Mouse (Mus musculus) kidney, postnatal 0 days (tissue): ENCODE results near the gene 3110009E18Rik. TPM values are rescaled to one million over a fixed set of nuclear protein-coding genes. Genes with fewer than 3 reads are reported as not detected.

ENCODE experiments used
- ATAC-seq: fragments of 200-750 bp; cut with Nextera tagmentation; replicated peaks from 2 replicates; pipeline ENCODE4 v1.8.0; 2017; ENCODE audit warnings: low read depth, moderate number of reproducible peaks, moderate TSS enrichment, moderate library complexity; ENCODE audit not compliant: low FRiP score
- DNase-seq: peaks from one replicate; pipeline ENCODE4 v3.0.0-alpha.2; 2016; ENCODE audit warnings: low spot score
- H3K27ac ChIP-seq: fragments of 300-500 bp; sonication (generic); 2 replicates; pipeline ENCODE4 v1.5.1; 2014; ENCODE audit warnings: mild to moderate bottlenecking
- H3K27me3 ChIP-seq: fragments of 300-500 bp; sonication (generic); 2 replicates; pipeline ENCODE4 v1.6.1; 2014; ENCODE audit warnings: low read length, mixed read lengths; ENCODE audit not compliant: insufficient read depth
- H3K36me3 ChIP-seq: fragments of 300-500 bp; sonication (generic); 2 replicates; pipeline ENCODE4 v1.6.1; 2014; ENCODE audit warnings: low read length, mixed read lengths; ENCODE audit not compliant: insufficient read depth
- H3K4me1 ChIP-seq: fragments of 300-500 bp; sonication (generic); replicated peaks from 2 replicates; pipeline ENCODE4 v1.6.1; 2014; ENCODE audit warnings: antibody characterized with exemption, low read length, mixed read lengths; ENCODE audit not compliant: insufficient read depth
- H3K4me2 ChIP-seq: fragments of 300-500 bp; sonication (generic); 2 replicates; pipeline ENCODE4 v1.6.1; 2014; ENCODE audit warnings: mild to moderate bottlenecking, low read length, moderate library complexity, mixed read lengths
- H3K4me3 ChIP-seq: fragments of 300-500 bp; sonication (generic); replicated peaks from 2 replicates; pipeline ENCODE4 v1.5.1; 2014; ENCODE audit warnings: low read depth, low read length
- H3K9ac ChIP-seq: fragments of 300-500 bp; sonication (generic); 2 replicates; pipeline ENCODE4 v1.6.1; 2014; ENCODE audit warnings: low read depth, low read length
- H3K9me3 ChIP-seq: fragments of 300-500 bp; sonication (generic); replicated peaks from 2 replicates; pipeline ENCODE4 v1.6.1; 2016; ENCODE audit warnings: low read length, inconsistent platforms, mixed read lengths
- CTCF ChIP-seq: IDR thresholded peaks from 2 replicates; pipeline ENCODE4 v1.5.1; 2016; ENCODE audit warnings: antibody characterized with exemption, low read depth, mild to moderate bottlenecking, moderate library complexity
- WGBS: fragments of 180-500 bp; shearing (Covaris S2); extraction: QIAGEN DNeasy Blood & Tissue Kit; methylation state at CpG from one replicate; pipeline ENCODE4 v1.1.7; 2014; 5-methylcytosine and 5-hydroxymethylcytosine counted together
- polyA plus RNA-seq: library from polyadenylated mRNA; unstranded; fragments of >200 nt; fragmentation: Nextera tagmentation; extraction: Ambion mirVana; gene quantifications from 2 replicates; pipeline ENCODE4 v1.2.1, GENCODE M21; 2015

The 3110009E18Rik gene
- polyA plus RNA-seq, 1 experiment from 2014 or later, result 19.3 TPM

GRCm38 (mm10) chr1:120138923-120139540 is 18.0 kb downstream of the 3110009E18Rik start:
- no peaks in the 10 kb centered on the region for H3K36me3 ChIP-seq
- 0 out of 2 replicates have a peak, but pooled peaks cover 4% of the 10 kb centered on the region for H3K4me1 ChIP-seq
- H3K4me3 ChIP-seq, result no peak overlapping the region
- H3K9me3 ChIP-seq, result no peaks in the 10 kb centered on the region
- WGBS, result 50% methylated on average over 7 of the region's 7 CpGs
- DNase-seq (no peak), ATAC-seq (no peak)
- no peak overlapping the region for H3K27ac ChIP-seq
- no peak for TF ChIP-seq CTCF
- H3K9ac ChIP-seq, result no peak overlapping the region
- no peak overlapping the region for H3K4me2 ChIP-seq
- no peaks in the 10 kb centered on the region for H3K27me3 ChIP-seq

DNA sequence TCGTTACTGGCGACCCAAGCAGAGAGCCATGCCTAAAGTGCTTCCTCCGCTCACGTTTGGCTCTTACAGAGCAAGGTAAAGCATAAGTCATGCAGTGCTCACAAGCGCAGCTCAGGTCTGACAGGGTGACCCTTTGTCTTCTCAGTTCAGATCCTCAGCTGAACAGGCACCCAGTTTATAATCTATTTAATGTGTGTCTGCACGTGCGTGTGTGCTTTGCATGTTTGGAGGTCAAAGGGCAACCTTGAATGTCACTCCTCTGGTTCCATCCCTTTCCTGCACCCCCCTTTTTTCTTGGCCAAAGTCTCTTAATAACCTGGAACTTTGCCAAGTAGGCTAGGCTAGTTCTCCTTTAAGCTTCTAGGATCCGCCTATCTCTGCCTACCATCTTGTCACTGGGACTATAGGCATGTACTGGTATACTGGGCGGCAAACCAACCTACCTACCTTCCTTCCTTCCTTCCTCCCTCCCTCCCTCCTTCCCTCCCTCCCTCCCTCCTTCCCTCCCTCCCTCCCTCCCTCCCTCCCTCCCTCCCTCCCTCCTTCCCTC is 19.2 kb downstream of the 3110009E18Rik start:
- peak; percentile 72 for ATAC-seq
- no peak for DNase-seq
- Histone ChIP-seq H3K4me3 (no peak overlapping the region), H3K27ac (no peak overlapping the region), H3K36me3 (no peaks in the 10 kb centered on the region), H3K27me3 (no peaks in the 10 kb centered on the region), H3K9me3 (no peaks in the 10 kb centered on the region), H3K9ac (no peak overlapping the region), H3K4me2 (no peak overlapping the region), H3K4me1 (0 out of 2 replicates have a peak, but pooled peaks cover 4% of the 10 kb centered on the region)
- WGBS, result 71% methylated on average over 9 of the region's 9 CpGs
- TF ChIP-seq CTCF, result no peak

DNA sequence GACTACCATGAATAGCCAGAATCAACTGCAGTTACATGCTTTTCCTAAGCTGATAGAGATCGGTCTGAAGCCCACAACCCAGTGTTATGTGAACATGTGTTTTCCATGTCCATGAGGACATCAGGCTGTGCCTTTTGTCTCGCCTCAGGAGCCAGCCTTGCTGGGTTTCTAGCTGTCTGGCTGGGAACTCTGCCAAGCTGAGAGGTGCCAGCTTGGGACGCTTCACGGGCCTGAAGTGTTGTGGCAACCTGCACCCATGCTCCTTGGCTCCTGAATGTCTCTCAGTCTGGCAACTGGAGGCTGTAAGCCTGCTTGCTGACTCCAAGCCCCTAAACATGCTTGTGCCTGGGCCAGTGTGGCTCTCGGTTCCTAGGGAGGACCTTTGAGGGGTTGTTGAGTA is 21.6 kb downstream of the 3110009E18Rik start:
- ATAC-seq (no peak), DNase-seq (no peak)
- Histone ChIP-seq H3K9me3 (no peaks in the 10 kb centered on the region), H3K4me3 (no peak overlapping the region), H3K4me1 (0 out of 2 replicates have a peak, but pooled peaks cover 4% of the 10 kb centered on the region), H3K9ac (no peak overlapping the region), H3K4me2 (no peak overlapping the region), H3K27me3 (no peaks in the 10 kb centered on the region), H3K27ac (no peak overlapping the region), H3K36me3 (no peaks in the 10 kb centered on the region)
- no peak for TF ChIP-seq CTCF
- WGBS, result 67% methylated on average over 5 of the region's 5 CpGs

GRCm38 (mm10) chr1:120145527-120146216 is 24.7 kb downstream of the 3110009E18Rik start:
- TF ChIP-seq CTCF, result no peak
- 79% methylated on average over 8 of the region's 8 CpGs for WGBS

GRCm38 (mm10) chr1:120146994-120147393 is 26.0 kb downstream of the 3110009E18Rik start:
- peak; percentile 50 for DNase-seq
- H3K4me3 ChIP-seq, result no peak overlapping the region
- no peaks in the 10 kb centered on the region for H3K9me3 ChIP-seq
- H3K4me2 ChIP-seq, result no peak overlapping the region
- H3K27me3 ChIP-seq, result no peaks in the 10 kb centered on the region
- no peaks in the 10 kb centered on the region for H3K36me3 ChIP-seq
- TF ChIP-seq CTCF, result peak; percentile 64
- H3K27ac ChIP-seq, result no peak overlapping the region
- no peak overlapping the region for H3K9ac ChIP-seq
- no peak for ATAC-seq
- H3K4me1 ChIP-seq, result 0 out of 2 replicates have a peak, but pooled peaks cover 4% of the 10 kb centered on the region

More at GRCm38 (mm10) chr1:120145527-120146216, 24.7 kb downstream of the 3110009E18Rik start:
- no peaks in the 10 kb centered on the region for H3K9me3 ChIP-seq
- H3K27ac ChIP-seq, result no peak overlapping the region
- H3K9ac ChIP-seq, result no peak overlapping the region
- ATAC-seq (no peak), DNase-seq (no peak)
- H3K4me1 ChIP-seq, result 0 out of 2 replicates have a peak, but pooled peaks cover 4% of the 10 kb centered on the region
- no peak overlapping the region for H3K4me2 ChIP-seq
- no peaks in the 10 kb centered on the region for H3K36me3 ChIP-seq
- H3K4me3 ChIP-seq, result no peak overlapping the region
- no peaks in the 10 kb centered on the region for H3K27me3 ChIP-seq

DNA sequence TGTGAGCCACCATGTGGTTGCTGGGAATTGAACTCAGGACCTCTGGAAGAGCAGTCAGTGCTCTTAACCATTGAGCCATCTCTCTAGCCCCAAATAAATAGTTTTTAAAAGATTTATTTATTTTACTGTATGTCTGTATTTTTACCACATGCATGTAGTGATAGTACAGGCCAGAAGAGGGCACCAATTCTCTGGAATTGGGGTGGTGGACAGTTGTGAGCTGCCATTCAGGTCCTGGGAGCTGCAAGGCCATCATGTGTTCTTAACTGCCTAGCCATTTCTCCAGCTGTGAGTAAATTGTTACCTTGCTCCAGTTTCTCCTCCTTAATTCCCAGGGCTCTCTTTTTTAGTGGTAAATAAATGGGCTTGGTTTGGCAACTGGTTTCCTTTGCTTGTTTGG is 33.2 kb downstream of the 3110009E18Rik start:
- DNase-seq (peak; percentile 66), ATAC-seq (no peak; the same call in 1 of the 2 replicates)
- Histone ChIP-seq H3K4me3 (no peak overlapping the region), H3K27me3 (no peaks in the 10 kb centered on the region), H3K27ac (no peak overlapping the region), H3K36me3 (no peaks in the 10 kb centered on the region), H3K9ac (no peak overlapping the region), H3K4me1 (no peaks in the 10 kb centered on the region), H3K4me2 (no peak overlapping the region), H3K9me3 (no peaks in the 10 kb centered on the region)
- peak; percentile 74 for TF ChIP-seq CTCF
